Mouse (Mus musculus): ENCODE results near the gene Spaca9. TPM values are rescaled to one million over a fixed set of nuclear protein-coding genes. Genes with fewer than 3 reads are reported as not detected.

Spaca9 gene
- 1.4 and 2.1 TPM in 2 replicates for polyA plus RNA-seq (2012; rRNA removed; ENCODE audit: low replicate concordance)

DNA sequence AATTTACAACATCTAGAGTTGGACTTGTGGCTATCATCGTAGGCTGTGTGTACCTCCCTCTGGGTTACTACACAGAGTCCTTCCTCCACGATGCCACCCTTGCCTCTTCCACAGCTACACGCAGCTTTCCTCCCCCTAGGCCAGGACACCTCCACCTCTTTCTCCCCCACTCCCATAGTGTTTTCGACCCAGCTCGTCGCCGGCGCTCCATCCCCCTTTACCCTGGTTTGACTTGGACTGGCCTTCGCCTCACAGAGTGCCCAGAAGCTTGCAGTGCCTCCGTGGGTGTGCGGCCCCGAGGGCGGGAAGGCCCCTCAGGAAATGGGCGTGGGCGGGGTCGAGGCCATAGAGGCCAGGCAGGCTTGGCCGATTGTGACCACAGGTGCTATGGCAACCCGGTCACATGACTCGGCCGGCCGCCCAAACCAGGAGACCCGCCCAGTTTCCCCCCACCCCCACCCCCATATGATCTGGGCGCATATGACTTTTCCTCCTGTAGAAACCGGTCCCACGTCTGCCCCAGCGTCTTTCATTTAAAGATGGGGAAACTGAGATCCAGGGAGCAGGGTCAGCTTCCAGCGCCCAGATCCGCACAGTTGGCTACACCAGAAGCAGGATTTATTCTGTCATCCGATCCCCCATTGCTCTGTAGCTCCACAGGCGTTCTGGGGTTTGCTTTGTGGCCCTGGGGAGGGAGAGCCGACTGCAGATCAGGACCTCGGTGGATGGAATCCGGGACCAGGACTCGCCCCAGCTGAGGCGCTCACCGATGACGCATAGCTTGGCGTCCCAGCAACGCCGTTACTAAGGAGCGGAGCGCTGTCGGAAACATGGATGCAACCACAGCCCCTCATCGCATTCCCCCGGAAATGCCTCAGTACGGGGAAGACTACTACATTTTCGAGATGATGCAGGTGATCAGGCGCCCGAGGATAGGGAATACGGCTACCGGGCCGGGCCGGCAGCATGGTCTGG lies at the start of gene Spaca9, which contains the start of gene Ak8:
TSS of gene Spaca9 (minus strand) at position 367 of the 975 bp plus-strand sequence.
TSS of gene Ak8 (plus strand) at position 804 of the 975 bp plus-strand sequence.

Other genes with a start within 250 kb of the Spaca9 start
- gene 1700007K13Rik, start 233.4 kb downstream of the Spaca9 start, polyA plus RNA-seq (2012; rRNA removed; ENCODE audit: low replicate concordance) = 0.27 and 0.39 TPM in 2 replicates
- gene Mrps2, start 231.7 kb downstream of the Spaca9 start, polyA plus RNA-seq (2012; rRNA removed; ENCODE audit: low replicate concordance) = 47.9 and 57.4 TPM in 2 replicates
- gene Gbgt1, start 202.8 kb downstream of the Spaca9 start, polyA plus RNA-seq (2012; rRNA removed; ENCODE audit: low replicate concordance) = 9.6 and 15.0 TPM in 2 replicates
- 0.76 and 1.2 TPM in 2 replicates for gene Gm10134, start 193.6 kb downstream of the Spaca9 start, polyA plus RNA-seq (2012; rRNA removed; ENCODE audit: low replicate concordance)
- gene Ralgds, start 186.6 kb downstream of the Spaca9 start, polyA plus RNA-seq (2012; rRNA removed; ENCODE audit: low replicate concordance) = 82.9 and 95.7 TPM in 2 replicates
- 0.06 TPM in 2 replicates for gene Cel, start 136.3 kb downstream of the Spaca9 start, polyA plus RNA-seq (2012; rRNA removed; ENCODE audit: low replicate concordance)
- 18.0 and 34.6 TPM in 2 replicates for gene Gtf3c5, start 116.0 kb downstream of the Spaca9 start, polyA plus RNA-seq (2012; rRNA removed; ENCODE audit: low replicate concordance)
- gene Gfi1b, start 77.7 kb downstream of the Spaca9 start, polyA plus RNA-seq (2012; rRNA removed; ENCODE audit: low replicate concordance) = 0.86 and 0.93 TPM in 2 replicates
- gene Tsc1, start 58.5 kb downstream of the Spaca9 start, polyA plus RNA-seq (2012; rRNA removed; ENCODE audit: low replicate concordance) = 13.5 and 19.2 TPM in 2 replicates
- gene Ak8, start 437 bp upstream of the Spaca9 start, polyA plus RNA-seq (2012; rRNA removed; ENCODE audit: low replicate concordance) = 0.53 and 0.72 TPM in 2 replicates
- gene Gtf3c4, start 140.6 kb upstream of the Spaca9 start, polyA plus RNA-seq (2012; rRNA removed; ENCODE audit: low replicate concordance) = 5.4 and 17.4 TPM in 2 replicates
- 3.0 and 7.0 TPM in 2 replicates for gene Ddx31, start 140.7 kb upstream of the Spaca9 start, polyA plus RNA-seq (2012; rRNA removed; ENCODE audit: low replicate concordance)
- not detected in 2 replicates for gene Barhl1, start 216.9 kb upstream of the Spaca9 start, polyA plus RNA-seq (2012; rRNA removed; ENCODE audit: low replicate concordance)